Mouse (Mus musculus): ENCODE results near the gene Trmu. TPM values are rescaled to one million over a fixed set of nuclear protein-coding genes. Genes with fewer than 3 reads are reported as not detected.
A peak's percentile ranks its signal among the peaks of the same experiment; 100 is the strongest.
"Not testable (repeated sequence)": the region's sequence is repeated elsewhere in the genome, so short reads cannot be mapped to it uniquely, and the experiment has no call there.

Gene Trmu
- total RNA-seq (2021): 10 to 100 TPM; 33.9 to 36.8 TPM

DNA sequence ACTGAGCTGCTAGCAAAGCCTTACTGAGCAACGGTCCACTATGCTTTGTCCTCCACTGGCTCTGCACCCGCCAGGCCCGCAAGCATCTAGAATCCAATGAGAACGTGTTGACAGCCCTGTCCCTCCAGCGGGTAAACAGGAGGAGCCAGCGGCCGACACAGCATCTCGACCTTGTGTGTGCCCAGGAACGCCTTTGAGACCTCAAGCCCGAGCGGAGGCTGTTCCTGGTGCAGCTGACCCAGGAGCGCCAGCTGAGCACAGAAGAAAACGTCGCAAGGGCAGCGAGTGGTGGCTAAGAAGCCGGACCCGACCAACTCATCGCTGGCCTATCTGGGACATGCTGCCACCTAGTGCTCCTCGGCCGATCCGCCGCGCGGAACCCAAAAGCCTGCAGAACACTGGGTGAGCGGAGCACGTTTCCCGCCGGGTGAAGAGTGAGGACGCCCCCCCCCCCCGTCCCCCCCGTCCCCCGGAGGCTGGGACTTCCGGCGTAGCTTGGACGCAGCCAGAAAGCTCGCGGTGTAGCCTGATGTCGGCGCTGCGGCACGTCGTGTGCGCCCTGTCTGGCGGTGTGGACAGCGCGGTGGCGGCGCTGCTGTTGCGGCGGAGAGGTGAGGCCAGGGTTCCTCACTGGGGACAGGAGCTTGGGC is at the start of gene Trmu:
Gene Trmu, plus strand, starts transcription at position 465 of the 650 bp plus-strand sequence.
- DNase-seq: peak; percentile 87 to 89

DNA sequence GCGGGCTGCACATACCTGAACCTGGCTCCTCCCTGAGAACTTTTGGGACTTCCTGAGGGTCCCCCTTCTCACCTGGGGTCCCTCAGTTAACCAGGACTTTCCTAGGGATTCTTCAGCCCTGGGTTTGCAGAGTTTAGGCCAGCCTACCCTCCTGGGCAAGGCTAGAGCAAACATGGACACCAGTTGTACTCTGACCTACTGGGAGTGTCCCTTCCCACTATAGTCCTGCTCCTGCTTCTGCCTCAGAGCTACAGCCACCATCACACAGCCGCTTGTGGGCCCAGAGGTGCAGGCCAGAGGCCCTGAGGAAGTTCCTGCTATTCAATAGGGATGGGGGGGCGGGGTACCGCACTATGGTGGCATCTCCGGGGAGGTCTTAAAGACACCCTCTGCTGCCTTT is 49.6 kb upstream of the Trmu start:
- DNase-seq: no peak

DNA sequence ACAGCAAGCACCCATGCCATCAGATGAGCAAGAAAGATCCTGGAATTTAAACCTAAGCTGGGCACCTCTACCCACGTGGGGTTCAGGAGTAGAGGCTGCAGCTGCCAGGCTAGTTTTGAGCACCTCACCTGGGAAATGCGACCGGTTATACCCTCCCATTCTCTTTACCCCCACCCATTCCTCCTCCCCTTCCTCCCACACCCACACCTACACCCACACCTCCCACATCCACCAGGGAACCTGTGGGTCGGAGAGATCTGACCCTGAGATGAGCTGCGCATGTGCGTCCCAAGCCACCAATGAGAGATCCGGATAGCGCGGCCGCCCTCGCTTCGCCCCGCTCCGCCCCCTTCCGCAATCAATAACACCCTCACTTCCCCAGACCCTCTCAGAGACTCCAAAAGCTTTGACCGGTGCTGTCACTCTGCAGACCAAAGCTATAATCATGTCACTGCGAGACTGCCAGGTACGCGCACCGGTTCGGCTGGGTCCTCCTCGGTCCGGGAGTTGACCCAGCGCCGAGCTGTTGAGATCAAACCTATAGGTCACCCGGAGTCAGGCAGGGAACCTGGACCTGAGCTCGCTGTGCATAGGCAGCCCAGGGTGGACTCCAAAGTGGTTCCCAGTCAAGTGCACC is 47.0 kb upstream of the Trmu start, which contains the start of gene Ttc38:
Gene Ttc38, plus strand, starts transcription at position 353 of the 637 bp plus-strand sequence.
- DNase-seq: peak; percentile 83 to 84

DNA sequence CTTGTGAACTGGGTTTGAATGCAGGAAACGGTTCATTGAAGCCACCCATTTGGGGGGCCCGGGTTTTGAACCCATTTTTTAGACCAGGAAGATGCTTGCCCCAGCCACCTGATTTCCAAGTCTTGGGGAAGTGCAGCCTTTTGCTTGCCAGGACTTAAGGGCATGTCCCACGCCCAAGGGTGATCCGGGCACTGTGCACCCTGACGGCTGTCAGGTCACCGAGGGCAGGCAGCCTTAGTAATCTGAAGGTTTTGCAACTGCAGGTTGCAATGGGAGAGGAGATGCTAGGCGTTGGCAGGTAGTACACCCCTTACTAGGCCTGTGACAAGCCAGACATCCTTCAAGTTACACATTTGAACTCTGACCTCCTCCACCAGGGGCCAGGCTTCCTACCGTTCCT is 46.5 kb upstream of the Trmu start:
- no peak for DNase-seq

DNA sequence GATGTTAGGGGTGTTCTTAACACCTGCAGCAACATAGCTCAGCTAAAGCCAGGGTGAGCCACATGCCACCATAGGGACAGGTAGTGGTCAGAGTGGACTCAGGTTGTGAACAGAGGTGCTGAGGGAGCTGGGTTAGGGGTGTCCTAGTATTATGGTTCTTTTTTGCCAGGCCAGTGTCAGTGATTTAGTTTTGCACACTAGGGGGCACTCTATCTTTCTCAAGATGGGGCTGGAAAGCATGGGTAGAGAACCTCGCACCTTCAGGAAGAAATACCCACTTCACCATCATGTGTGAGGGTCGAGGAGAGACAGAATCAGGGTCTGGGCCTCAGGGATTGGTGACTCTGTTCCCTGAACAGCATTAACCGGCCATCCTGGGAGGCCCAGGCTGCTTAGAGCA is 43.8 kb upstream of the Trmu start:
- no peak for DNase-seq

DNA sequence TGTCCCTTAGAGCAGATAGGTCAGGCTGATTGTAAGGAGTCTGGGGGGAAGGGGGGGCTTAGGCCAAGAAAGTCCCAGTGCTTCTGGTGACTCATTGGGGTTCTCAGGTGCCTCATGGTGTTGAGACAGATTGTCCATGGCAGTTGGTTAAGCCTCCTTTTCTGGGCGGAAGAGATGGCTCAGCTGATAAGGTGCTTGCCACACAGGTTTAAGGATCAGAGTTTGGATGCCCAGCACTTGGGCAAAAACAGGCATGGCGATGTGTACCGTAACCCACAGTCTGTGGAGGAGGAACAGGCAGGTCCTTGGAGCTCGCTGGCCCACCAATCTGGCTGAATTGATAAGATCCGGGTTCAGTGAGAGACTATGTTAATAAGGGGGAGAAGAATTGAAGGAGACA is 42.2 kb upstream of the Trmu start:
- no peak for DNase-seq

DNA sequence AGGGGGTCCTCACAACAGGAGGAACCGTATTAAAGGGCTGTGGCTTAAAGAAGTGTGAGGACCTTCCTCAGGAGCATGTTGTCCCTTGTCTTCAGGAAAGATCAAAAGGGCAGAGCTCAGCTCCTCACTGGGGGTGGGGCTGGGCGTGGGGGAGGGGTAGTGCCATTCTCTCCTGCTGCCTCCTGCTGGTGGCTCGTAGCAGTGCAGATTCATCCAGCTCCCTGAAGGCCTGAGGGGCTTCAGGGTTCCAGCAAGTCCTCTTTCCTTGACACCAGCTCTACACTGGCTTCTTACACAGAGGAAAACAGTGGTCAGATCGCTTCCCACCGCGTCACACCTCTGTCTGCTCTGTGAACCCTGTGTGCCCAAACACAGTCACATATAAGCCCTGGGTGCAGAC is 38.1 kb upstream of the Trmu start:
- DNase-seq: no peak

DNA sequence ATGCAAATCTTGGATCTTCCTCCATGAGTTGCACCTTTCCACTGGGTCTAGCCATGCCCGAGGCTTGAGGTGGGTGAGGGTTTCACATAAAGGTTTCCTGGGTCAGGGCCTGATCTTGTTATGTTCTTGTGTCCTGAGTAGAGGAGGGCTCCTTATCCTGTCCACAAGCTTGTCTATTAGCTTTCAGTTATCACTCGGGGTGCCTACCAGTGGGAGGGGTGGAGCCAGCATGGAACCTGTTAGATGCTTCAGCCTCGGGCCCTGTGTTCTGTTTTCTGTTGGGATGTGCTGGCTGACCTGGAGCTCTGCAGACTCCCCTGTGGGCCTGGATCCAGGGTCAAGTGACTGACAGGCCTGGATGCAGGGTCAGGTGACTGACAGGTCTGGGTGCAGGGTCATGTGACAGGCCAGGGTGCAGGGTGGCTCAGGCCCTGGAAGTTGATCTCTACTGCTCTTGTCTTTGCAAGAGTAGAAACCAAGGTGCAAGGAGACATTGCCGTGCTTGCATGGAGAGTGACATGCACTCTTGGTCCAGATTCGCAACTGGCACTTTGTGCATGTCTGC is 37.2 kb upstream of the Trmu start:
- no peak for DNase-seq

DNA sequence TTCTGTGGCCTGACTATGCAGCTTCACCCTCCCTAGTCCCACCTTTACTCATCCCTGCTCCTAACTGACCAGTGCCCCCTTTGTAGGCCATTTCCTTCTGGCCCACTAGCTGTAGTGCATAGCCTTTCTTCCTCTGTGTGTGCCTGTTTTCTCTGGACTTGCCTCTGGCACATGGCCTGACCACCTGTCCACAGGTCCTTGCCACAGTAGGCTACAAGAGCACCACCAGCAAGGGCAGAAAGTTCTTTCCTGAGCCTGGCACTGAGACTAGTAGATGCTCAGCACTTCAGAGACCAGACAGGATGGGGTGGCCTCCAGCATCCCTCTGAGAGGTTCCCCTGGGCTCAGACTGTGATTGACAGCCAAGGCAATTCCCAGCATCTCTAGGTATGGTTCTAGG is 34.0 kb upstream of the Trmu start:
- DNase-seq: no peak

DNA sequence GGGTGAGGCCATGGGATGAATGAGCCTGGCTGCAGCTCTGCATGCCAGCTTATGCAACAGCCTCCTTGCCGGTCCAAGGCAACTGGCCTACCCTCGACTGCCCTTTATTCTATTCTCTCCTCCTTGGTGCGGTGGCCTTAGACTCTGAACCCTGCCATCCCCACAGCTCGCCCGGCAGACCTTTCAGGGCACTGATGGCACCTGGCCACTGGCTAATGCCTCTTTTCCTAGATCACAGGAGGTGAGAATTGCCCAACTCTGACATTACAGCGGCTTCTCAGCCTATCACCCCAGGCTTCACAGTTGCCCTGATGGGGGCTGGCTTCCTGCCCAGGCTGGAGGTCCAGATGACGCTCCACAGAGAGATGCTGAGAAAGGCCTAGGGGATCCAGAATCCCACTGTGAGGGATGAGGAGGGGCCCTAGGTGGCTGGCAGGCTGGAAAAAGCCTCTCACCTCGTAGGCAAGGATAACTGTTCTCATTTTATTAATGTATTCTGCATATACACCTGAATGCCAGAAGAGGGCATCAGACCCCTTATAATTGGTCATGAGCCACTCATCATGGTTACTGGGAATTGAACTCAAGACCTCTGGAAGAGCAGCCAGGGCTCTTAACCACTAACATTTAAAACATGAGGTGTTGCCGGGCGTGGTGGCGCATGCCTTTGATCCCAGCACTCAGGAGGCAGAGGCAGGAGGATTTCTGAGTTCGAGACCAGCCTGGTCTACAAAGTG is 27.3 kb upstream of the Trmu start:
- no peak for DNase-seq

DNA sequence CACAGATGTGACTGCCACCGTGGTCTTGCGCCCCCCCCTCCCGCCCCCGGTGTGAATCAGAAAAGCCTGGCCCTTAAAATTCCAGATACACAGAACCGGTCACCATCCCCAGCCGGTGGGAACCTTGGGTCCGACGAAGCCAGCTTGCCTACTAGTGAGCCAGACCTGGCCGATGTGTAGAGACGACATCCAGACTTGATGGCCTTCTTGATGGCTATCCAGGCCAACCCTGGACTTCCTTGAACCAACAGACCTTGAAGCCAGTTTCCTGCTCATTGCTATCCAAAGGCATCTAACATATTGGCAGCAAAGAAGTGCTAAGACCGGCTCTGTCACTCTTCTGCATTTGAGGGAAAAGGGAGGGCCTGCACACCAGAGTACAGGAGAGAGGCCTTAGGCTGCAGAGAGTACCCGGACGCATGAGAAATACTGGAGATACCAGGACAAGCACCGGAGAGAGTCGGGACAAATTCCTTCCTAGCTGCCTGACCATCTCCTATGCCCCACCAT is 20.1 kb upstream of the Trmu start:
- no peak for DNase-seq

DNA sequence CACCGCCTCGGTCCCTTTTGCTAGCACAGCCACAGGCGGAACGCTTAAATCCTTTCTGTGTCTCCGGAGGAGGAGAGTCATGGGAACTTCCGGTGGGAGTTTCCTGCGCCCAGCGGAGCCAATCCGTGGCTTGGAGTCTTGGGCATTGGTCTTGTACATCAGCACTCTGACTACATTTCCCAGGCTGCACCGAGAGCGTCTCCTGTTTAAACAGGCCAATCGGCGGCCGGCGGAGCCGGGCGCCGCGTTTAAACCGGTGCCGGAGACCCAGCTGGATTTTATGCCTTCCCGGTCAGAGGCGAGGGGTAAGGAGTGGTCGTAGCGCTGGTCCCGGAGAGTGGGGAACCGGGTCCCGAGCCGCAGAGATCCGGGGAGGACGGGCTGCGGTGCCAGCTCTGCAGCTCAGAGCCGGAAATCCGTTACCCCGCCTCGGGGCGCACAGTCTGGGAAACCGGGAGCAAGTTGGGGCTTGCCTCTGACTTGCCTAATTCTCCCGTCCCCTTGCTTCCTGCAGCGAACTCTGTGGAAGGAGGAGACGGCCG is 19.6 kb upstream of the Trmu start, which contains the start of gene Gtse1:
Gene Gtse1, plus strand, starts transcription at position 256 of the 542 bp plus-strand sequence.
- peak; percentile 91 to 94 for DNase-seq

DNA sequence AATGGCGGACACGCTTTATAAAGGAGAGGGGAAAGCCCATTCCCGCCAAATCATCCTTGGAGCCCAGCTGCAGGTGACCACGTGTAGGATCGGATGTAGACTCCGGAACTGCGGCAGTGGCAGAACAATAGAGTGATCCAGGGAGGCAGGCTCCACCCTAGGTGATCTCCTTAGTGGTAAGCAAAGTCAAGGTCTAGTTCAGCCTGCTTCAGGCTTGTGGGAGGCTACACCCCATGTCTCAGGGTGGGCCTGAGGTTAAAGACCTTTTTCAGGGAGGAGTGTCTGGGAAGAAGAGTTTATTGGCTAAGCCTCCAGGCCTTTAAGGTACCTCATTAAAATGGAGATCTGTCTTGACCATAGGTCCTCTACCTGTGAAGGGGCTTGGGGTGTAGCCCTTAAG is 13.2 kb upstream of the Trmu start:
- DNase-seq: not testable (repeated sequence)

DNA sequence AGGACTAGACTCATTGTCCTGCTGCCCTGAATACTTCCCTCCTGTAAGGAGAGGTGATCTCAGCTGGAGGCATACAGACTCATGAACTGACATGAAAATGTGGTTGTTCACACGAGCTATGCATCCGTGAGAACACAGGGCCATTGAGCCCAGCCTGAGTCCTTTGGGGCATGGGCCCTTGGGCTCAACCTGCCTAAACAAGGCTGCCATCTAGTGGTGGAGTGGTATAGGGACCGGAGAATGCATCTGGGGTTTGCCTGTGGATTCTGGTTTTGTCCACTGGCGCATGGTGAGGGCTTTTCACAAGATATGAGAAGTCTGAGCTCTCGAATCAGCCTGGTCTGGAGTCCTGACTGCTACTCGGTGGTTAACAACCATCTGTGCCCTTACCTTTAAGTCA is 11.4 kb upstream of the Trmu start:
- peak; percentile 62 to 72 for DNase-seq

DNA sequence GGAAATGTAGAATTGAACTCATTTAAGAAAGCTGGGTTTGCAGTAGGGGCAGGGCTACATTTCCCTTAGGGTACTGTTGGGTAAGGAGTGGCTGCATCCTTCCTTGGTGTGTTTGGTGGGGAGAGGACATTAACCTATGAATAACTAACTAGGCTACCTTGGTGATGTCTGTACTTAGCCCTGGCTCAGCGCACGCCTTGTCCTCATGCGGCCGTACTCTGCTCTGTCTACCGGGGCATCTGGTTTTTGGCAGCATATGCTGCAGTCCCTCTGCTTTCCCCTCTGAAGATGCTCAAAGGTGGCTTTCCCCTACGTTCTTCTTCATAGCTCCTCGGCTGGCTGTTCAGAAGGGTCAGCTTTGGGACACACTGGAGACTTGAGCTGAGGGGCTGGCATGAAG is 1.8 kb upstream of the Trmu start:
- DNase-seq: no peak

DNA sequence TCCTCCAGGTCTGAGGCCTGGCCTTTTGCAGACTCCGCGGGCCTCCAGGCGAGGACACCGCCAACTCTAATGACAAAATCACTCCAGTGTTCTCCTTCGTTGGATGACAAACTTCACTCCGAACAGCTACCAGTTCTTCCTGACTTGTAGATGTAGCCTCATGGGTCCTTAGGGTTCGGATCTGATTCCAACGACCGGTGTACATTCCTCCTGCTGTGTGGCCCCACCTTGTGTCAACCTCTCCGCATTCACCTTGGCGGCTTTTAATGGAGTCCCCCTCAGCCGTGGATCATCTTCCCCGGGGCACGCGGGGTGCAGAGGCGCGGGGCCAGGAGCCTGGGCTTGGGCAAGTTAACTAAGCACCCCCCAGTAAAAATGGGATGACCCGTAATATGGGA is 385 bp downstream of the Trmu start:
- DNase-seq: no peak

DNA sequence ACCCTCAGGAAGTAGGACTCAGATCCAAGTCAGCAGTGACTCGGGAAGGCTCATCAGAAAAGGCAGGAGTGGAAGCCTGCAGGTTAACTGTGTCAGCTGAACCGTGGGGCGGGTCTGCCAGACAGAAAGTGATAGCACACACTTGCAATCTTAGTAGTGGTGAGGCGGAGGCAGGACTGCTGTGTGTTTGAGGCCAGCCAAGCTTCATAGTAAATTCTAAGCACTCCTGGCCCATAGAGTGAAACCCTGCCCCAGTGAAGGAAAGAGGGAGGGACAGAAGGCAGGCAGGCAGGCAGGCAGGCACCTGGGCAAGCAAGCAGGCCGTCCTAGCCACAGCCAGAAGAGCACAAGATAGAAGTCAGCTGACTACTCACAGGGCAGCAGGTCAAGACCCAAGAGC is 6.5 kb downstream of the Trmu start:
- no peak for DNase-seq

DNA sequence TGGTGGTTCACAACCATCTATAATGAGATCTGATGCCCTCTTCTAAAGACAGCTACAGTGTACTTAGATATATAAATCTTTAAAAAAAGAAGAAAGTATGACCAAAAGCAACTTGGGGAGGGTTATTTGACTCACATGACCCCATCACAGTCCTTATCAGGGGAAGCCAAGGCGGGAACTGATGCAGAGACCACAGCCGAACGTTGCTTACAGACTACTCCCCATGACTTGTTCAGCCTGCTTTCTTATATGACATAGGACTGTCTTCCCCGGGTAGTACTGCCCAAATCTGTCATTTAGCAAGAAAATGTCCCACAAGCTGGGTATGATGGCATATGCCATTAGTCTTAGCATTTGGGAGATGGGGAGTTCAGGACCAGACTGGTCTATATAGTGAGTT is 10.1 kb downstream of the Trmu start:
- DNase-seq: no peak

DNA sequence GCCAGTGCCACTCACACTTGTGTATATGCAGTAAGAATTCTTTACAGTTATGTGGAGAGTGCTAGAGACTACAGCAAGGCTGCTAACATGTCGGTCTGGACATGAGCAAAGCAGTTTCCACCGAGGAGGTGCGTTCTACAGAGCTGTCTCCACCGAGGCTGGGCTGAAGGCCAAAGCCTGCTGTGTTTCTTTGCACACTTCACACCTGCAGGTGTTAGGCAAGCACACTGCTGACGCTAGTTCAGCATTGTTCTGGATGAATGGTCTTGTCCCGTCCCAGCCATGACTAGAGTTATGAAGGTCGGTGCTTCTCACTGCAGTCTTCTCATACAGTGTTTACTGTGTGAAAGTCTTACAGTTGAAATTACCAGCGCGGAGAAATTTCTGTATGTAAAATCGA is 12.9 kb downstream of the Trmu start:
- DNase-seq: no peak

DNA sequence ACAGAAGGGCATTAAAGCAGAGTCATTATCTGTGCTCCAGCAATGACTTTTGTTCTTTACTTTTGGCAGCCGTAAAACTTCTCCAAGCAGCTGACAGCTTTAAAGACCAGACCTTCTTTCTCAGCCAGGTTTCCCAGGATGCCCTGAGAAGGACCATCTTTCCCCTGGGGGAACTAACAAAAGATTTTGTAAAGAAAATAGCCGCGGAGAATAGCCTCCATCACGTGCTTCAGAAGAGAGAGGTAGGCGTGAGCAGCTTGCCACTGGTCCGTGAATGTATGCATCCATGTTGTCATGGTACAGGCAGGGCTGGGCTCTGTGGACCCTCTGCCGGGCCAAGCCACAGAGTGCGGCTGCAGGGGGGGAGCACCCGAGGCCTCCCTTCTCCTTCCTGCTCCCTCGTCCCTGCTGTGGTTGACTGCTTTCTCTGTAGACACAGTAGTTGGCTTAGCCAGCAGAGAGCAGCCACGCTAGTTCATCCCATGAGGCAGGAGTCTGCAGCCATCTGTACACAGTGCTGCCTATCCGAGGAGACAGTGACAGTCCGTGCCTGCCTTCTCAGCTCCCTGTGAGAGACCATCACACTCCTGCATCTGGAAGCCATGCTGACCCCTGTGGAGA is 13.5 kb downstream of the Trmu start:
- DNase-seq: no peak

DNA sequence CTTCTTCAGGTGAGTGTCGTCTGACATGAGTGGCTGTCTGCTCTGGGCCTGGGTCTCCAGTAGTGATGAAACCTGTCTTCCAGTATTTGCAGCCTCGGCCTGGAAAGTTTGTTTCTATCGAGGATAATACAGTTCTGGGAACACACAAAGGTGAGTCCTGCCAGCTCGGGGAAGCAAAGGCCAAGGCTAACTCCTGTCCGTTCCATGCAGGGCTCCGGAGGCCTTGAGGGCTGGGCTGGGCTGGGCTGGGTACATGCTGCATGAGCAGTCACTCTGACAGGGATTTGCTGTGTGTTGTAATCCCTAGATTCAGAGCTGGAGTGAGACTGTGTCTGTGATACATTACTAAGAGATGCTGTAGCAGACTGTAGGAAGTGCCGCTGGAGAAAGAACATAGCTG is 14.8 kb downstream of the Trmu start:
- DNase-seq: no peak

DNA sequence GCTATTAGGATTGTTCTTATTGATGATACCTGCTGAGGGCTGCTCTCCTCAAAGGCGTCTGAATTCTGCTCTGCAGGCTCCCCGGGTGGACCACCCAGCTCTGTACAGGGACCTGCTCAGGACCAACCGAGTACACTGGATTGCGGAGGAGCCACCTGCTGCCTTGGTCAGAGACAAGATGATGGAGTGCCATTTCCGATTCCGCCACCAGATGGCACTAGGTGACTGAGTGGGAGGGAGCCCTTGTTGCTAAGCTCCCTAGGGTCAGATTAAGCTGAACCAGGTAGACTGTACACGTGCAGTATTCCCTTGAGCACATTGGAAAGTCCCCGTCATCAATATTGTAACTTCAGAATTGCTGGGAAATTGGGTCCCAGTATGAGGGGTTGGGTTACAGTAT is 17.2 kb downstream of the Trmu start:
- peak; percentile 77 to 83 for DNase-seq

Measured in layer of hippocampus, postnatal 36 days (tissue).